Mouse (Mus musculus): Measurements from ENCODE around the gene Thap12. TPM values are rescaled to one million over a fixed set of nuclear protein-coding genes. Genes with fewer than 3 reads are reported as not detected.

Gene Thap12
- polyA plus RNA-seq (2015; fragmentation: Nextera tagmentation; extraction: Ambion mirVana), result 71.7 and 75.8 TPM in 2 replicates

- Histone ChIP-seq H3K27me3 (no peaks in the 10 kb centered on the region), H3K9ac (peak within 1 kb of the TSS; percentile 96), H3K9me3 (no peaks in the 10 kb centered on the region), H3K4me2 (peak within 1 kb of the TSS; percentile 82), H3K4me3 (peak within 1 kb of the TSS; percentile 97), H3K36me3 (no peaks in the 10 kb centered on the region), H3K27ac (peak within 1 kb of the TSS; percentile 90), H3K4me1 (peaks cover 25% of the 10 kb centered on the region)
- ATAC-seq (ENCODE audit: insufficient number of reproducible peaks, insufficient read depth, low FRiP score, low TSS enrichment, low read depth), result peak; percentile 96
- WGBS, result 3% methylated on average over 62 of the region's 65 CpGs
These were observed at the start of gene Thap12 for GRCm38 (mm10) chr7:98702283-98703240. Gene Thap12, plus strand, starts transcription at chr7:98703103.

GRCm38 (mm10) chr7:98655681-98656530 lies 47.0 kb upstream of the Thap12 start:
- peak overlapping the region; percentile 96 for H3K27ac ChIP-seq
- peaks cover 25% of the 10 kb centered on the region for H3K4me1 ChIP-seq
- peak overlapping the region; percentile 90 for H3K9ac ChIP-seq
- H3K4me2 ChIP-seq, result peak overlapping the region; percentile 81
- under 1% methylated on average over 74 of the region's 74 CpGs for WGBS
- peak; percentile 61 for ATAC-seq (ENCODE audit: insufficient number of reproducible peaks, insufficient read depth, low FRiP score, low TSS enrichment, low read depth)
- H3K4me3 ChIP-seq, result peak overlapping the region; percentile 95
- H3K9me3 ChIP-seq, result no peaks in the 10 kb centered on the region
- no peaks in the 10 kb centered on the region for H3K27me3 ChIP-seq
- H3K36me3 ChIP-seq, result peaks cover 23% of the 10 kb centered on the region; the same call in 1 of the 2 replicates

GRCm38 (mm10) chr7:98656531-98657221 lies 46.2 kb upstream of the Thap12 start, which contains the start of gene Emsy:
Gene Emsy, minus strand, starts transcription at chr7:98656783.
- Histone ChIP-seq H3K27me3 (no peaks in the 10 kb centered on the region), H3K9ac (peak within 1 kb of the TSS; percentile 90), H3K4me2 (peak within 1 kb of the TSS; percentile 81), H3K27ac (peak within 1 kb of the TSS; percentile 96), H3K9me3 (no peaks in the 10 kb centered on the region), H3K36me3 (peaks cover 20% of the 10 kb centered on the region; the same call in 1 of the 2 replicates), H3K4me3 (peak within 1 kb of the TSS; percentile 95), H3K4me1 (peaks cover 25% of the 10 kb centered on the region)
- peak; percentile 96 for ATAC-seq (ENCODE audit: insufficient number of reproducible peaks, insufficient read depth, low FRiP score, low TSS enrichment, low read depth)
- WGBS, result under 1% methylated on average over 42 of the region's 42 CpGs

- 28% methylated on average over 5 of the region's 5 CpGs for WGBS
- Histone ChIP-seq H3K4me3 (no peak overlapping the region), H3K27ac (no peak overlapping the region), H3K9me3 (no peaks in the 10 kb centered on the region), H3K4me1 (peaks cover 24% of the 10 kb centered on the region), H3K36me3 (no peaks in the 10 kb centered on the region), H3K4me2 (no peak overlapping the region), H3K9ac (no peak overlapping the region), H3K27me3 (no peaks in the 10 kb centered on the region)
- no peak for ATAC-seq (ENCODE audit: insufficient number of reproducible peaks, insufficient read depth, low FRiP score, low TSS enrichment, low read depth)
These were observed 37.7 kb upstream of the Thap12 start for GRCm38 (mm10) chr7:98665166-98665565.

GRCm38 (mm10) chr7:98665726-98666125 lies 37.2 kb upstream of the Thap12 start:
- peaks cover 24% of the 10 kb centered on the region for H3K4me1 ChIP-seq
- H3K4me2 ChIP-seq, result no peak overlapping the region
- no peaks in the 10 kb centered on the region for H3K9me3 ChIP-seq
- WGBS, result 81% methylated on average over 6 of the region's 6 CpGs
- H3K27ac ChIP-seq, result no peak overlapping the region
- no peak overlapping the region for H3K4me3 ChIP-seq
- H3K27me3 ChIP-seq, result 0 out of 2 replicates have a peak, but pooled peaks cover under 1% of the 10 kb centered on the region
- no peak overlapping the region for H3K9ac ChIP-seq
- ATAC-seq (ENCODE audit: insufficient number of reproducible peaks, insufficient read depth, low FRiP score, low TSS enrichment, low read depth), result no peak
- H3K36me3 ChIP-seq, result no peaks in the 10 kb centered on the region

- 28% methylated on average over 6 of the region's 6 CpGs for WGBS
- Histone ChIP-seq H3K4me3 (no peak overlapping the region), H3K9me3 (no peaks in the 10 kb centered on the region), H3K36me3 (no peaks in the 10 kb centered on the region), H3K4me1 (peaks cover 44% of the 10 kb centered on the region), H3K27me3 (peaks cover 3% of the 10 kb centered on the region; the same call in 1 of the 2 replicates), H3K9ac (no peak overlapping the region), H3K4me2 (0 out of 2 replicates have a peak overlapping the region, but pooled peaks have one; percentile 5), H3K27ac (peak overlapping the region; percentile 66)
- no peak for ATAC-seq (ENCODE audit: insufficient number of reproducible peaks, insufficient read depth, low FRiP score, low TSS enrichment, low read depth)
These were observed 34.8 kb upstream of the Thap12 start for GRCm38 (mm10) chr7:98667956-98668746.

GRCm38 (mm10) chr7:98670831-98671230 lies 32.1 kb upstream of the Thap12 start:
- H3K36me3 ChIP-seq, result no peaks in the 10 kb centered on the region
- ATAC-seq (ENCODE audit: insufficient number of reproducible peaks, insufficient read depth, low FRiP score, low TSS enrichment, low read depth), result no peak
- no peak overlapping the region for H3K27ac ChIP-seq
- no peaks in the 10 kb centered on the region for H3K9me3 ChIP-seq
- H3K4me2 ChIP-seq, result no peak overlapping the region
- peaks cover 35% of the 10 kb centered on the region for H3K4me1 ChIP-seq
- no peak overlapping the region for H3K9ac ChIP-seq
- no peak overlapping the region for H3K4me3 ChIP-seq
- H3K27me3 ChIP-seq, result peaks cover 3% of the 10 kb centered on the region; the same call in 1 of the 2 replicates
- WGBS, result 88% methylated on average over 4 of the region's 4 CpGs

GRCm38 (mm10) chr7:98671416-98671815 lies 31.5 kb upstream of the Thap12 start:
- no peak overlapping the region for H3K4me3 ChIP-seq
- peaks cover 35% of the 10 kb centered on the region for H3K4me1 ChIP-seq
- peaks cover 3% of the 10 kb centered on the region; the same call in 1 of the 2 replicates for H3K27me3 ChIP-seq
- no peak for ATAC-seq (ENCODE audit: insufficient number of reproducible peaks, insufficient read depth, low FRiP score, low TSS enrichment, low read depth)
- H3K9me3 ChIP-seq, result no peaks in the 10 kb centered on the region
- H3K9ac ChIP-seq, result no peak overlapping the region
- H3K36me3 ChIP-seq, result no peaks in the 10 kb centered on the region
- 45% methylated on average over 9 of the region's 9 CpGs for WGBS
- H3K4me2 ChIP-seq, result no peak overlapping the region
- 0 out of 2 replicates have a peak overlapping the region, but pooled peaks have one; percentile 24 for H3K27ac ChIP-seq

- peak overlapping the region; percentile 24; the same call in 1 of the 2 replicates for H3K27ac ChIP-seq
- WGBS, result 23% methylated on average over 11 of the region's 11 CpGs
- H3K4me3 ChIP-seq, result no peak overlapping the region
- no peak overlapping the region for H3K9ac ChIP-seq
- H3K4me1 ChIP-seq, result peaks cover 35% of the 10 kb centered on the region
- ATAC-seq (ENCODE audit: insufficient number of reproducible peaks, insufficient read depth, low FRiP score, low TSS enrichment, low read depth), result no peak
- H3K9me3 ChIP-seq, result no peaks in the 10 kb centered on the region
- H3K4me2 ChIP-seq, result peak overlapping the region; percentile 0; the same call in 1 of the 2 replicates
- H3K36me3 ChIP-seq, result no peaks in the 10 kb centered on the region
- H3K27me3 ChIP-seq, result peaks cover 3% of the 10 kb centered on the region; the same call in 1 of the 2 replicates
These were observed 30.5 kb upstream of the Thap12 start for GRCm38 (mm10) chr7:98672241-98672955.

- peaks cover 3% of the 10 kb centered on the region; the same call in 1 of the 2 replicates for H3K27me3 ChIP-seq
- no peak overlapping the region for H3K9ac ChIP-seq
- H3K27ac ChIP-seq, result no peak overlapping the region
- H3K9me3 ChIP-seq, result no peaks in the 10 kb centered on the region
- no peak overlapping the region for H3K4me3 ChIP-seq
- WGBS, result 77% methylated on average over 4 of the region's 4 CpGs
- peaks cover 29% of the 10 kb centered on the region for H3K4me1 ChIP-seq
- H3K4me2 ChIP-seq, result no peak overlapping the region
- no peak for ATAC-seq (ENCODE audit: insufficient number of reproducible peaks, insufficient read depth, low FRiP score, low TSS enrichment, low read depth)
- H3K36me3 ChIP-seq, result no peaks in the 10 kb centered on the region
These were observed 28.6 kb upstream of the Thap12 start for GRCm38 (mm10) chr7:98674344-98674743.

All from embryonic facial prominence, embryonic 13.5 days (tissue).